Mouse (Mus musculus) stomach, postnatal 0 days (tissue): ENCODE measurements at regions not wholly inside any gene's neighbourhood (a gene's known extent, or its start where the extent isn't known, plus 50 kb on each side); places are given as distances from the start of the nearest gene placed in this dataset.

Source experiments
- CTCF ChIP-seq: IDR thresholded peaks from 2 replicates; pipeline ENCODE4 v1.5.1; 2016; ENCODE audit warnings: antibody characterized with exemption, low read depth, mild to moderate bottlenecking, moderate library complexity
- EP300 ChIP-seq: optimal IDR thresholded peaks from 2 replicates; pipeline ENCODE3; 2016; ENCODE audit warnings: antibody characterized with exemption

DNA sequence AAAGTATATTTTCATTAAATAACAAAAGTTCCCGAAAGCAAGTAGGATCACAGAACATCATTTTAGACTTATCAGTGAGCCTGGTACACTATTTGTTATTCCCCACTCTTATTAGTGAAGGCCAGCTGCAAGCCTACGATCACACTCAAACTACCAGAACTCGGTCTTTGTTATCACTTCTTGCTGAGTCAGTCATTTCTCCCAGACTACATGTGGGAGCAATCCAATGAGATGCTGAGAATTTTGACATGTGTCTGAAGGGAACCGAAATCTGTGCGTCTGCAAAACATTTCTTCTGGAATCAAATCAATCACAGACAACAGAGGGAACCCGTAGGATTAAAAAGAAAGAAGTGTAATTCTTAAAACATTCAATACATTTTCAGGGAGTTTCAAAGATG lies 1100.5 kb upstream of the Fbxo33 start:
- no peak for TF ChIP-seq CTCF
- TF ChIP-seq EP300 = no peak
